Mouse (Mus musculus) brain, embryonic 14.5 days (tissue): ENCODE measurements around the gene Dph7.

Experiments used
- CTCF ChIP-seq: fragments of 200-500 bp; IDR thresholded peaks from 2 replicates; pipeline ENCODE4 v1.5.1; 2012; ENCODE audit warnings: inconsistent platforms, mild to moderate bottlenecking, moderate library complexity, borderline replicate concordance; ENCODE audit not compliant: insufficient read depth, insufficient read length; ENCODE audit errors: extremely low read depth
- POLR2A ChIP-seq: fragments of 200-500 bp; IDR thresholded peaks from 2 replicates; pipeline ENCODE4 v1.6.1; 2012; ENCODE audit warnings: mild to moderate bottlenecking, inconsistent platforms, borderline replicate concordance; ENCODE audit not compliant: poor library complexity, insufficient read depth, insufficient read length, severe bottlenecking; ENCODE audit errors: extremely low read depth

GRCm38 (mm10) chr2:24914762-24915161 lies 47.4 kb upstream of the Dph7 start:
- TF ChIP-seq CTCF: no peak
- TF ChIP-seq POLR2A: no peak
